Mouse (Mus musculus): Measurements from ENCODE around the gene Depdc5. TPM values are rescaled to one million over a fixed set of nuclear protein-coding genes. Genes with fewer than 3 reads are reported as not detected.

Gene Depdc5
- polyA plus RNA-seq, 1 experiment from 2014 or later = 28.7 TPM

- WGBS = 88% methylated on average over 4 of the region's 4 CpGs
- Histone ChIP-seq H3K27ac (ENCODE audit: low read depth, low read length) (no peak overlapping the region), H3K27me3 (ENCODE audit: control insufficient read depth, insufficient read depth, low read length) (no peaks in the 10 kb centered on the region), H3K4me3 (ENCODE audit: low read depth, low read length) (no peak overlapping the region), H3K36me3 (ENCODE audit: control insufficient read depth, insufficient read depth, low read length) (no peaks in the 10 kb centered on the region), H3K9me3 (ENCODE audit: control insufficient read depth, low read length) (no peaks in the 10 kb centered on the region), H3K9ac (ENCODE audit: low read depth, low read length) (no peak overlapping the region), H3K4me2 (replicated peaks; ENCODE audit: low read depth, low read length) (no peak overlapping the region), H3K4me1 (replicated peaks; ENCODE audit: control insufficient read depth, insufficient read depth, low read length) (no peaks in the 10 kb centered on the region)
- no peak for DNase-seq (ENCODE audit: low spot score)
- no peak for ATAC-seq (ENCODE audit: low FRiP score)
These were observed 135.3 kb downstream of the Depdc5 start for GRCm38 (mm10) chr5:32998783-32999182.

GRCm38 (mm10) chr5:33001111-33001510 lies 137.6 kb downstream of the Depdc5 start:
- no peak overlapping the region for H3K4me3 ChIP-seq (ENCODE audit: low read depth, low read length)
- H3K9me3 ChIP-seq (ENCODE audit: control insufficient read depth, low read length) = no peaks in the 10 kb centered on the region
- no peak overlapping the region for H3K9ac ChIP-seq (ENCODE audit: low read depth, low read length)
- no peaks in the 10 kb centered on the region for H3K27me3 ChIP-seq (ENCODE audit: control insufficient read depth, insufficient read depth, low read length)
- ATAC-seq (ENCODE audit: low FRiP score) (no peak), DNase-seq (ENCODE audit: low spot score) (no peak)
- no peak overlapping the region for H3K4me2 ChIP-seq (replicated peaks; ENCODE audit: low read depth, low read length)
- no peaks in the 10 kb centered on the region for H3K36me3 ChIP-seq (ENCODE audit: control insufficient read depth, insufficient read depth, low read length)
- H3K27ac ChIP-seq (ENCODE audit: low read depth, low read length) = no peak overlapping the region
- no peaks in the 10 kb centered on the region for H3K4me1 ChIP-seq (replicated peaks; ENCODE audit: control insufficient read depth, insufficient read depth, low read length)
- 91% methylated on average over 5 of the region's 5 CpGs for WGBS

- Histone ChIP-seq H3K27me3 (ENCODE audit: control insufficient read depth, insufficient read depth, low read length) (no peaks in the 10 kb centered on the region), H3K4me1 (replicated peaks; ENCODE audit: control insufficient read depth, insufficient read depth, low read length) (no peaks in the 10 kb centered on the region; the same call in 1 of the 2 replicates), H3K4me2 (replicated peaks; ENCODE audit: low read depth, low read length) (no peak overlapping the region), H3K4me3 (ENCODE audit: low read depth, low read length) (no peak overlapping the region), H3K36me3 (ENCODE audit: control insufficient read depth, insufficient read depth, low read length) (no peaks in the 10 kb centered on the region), H3K27ac (ENCODE audit: low read depth, low read length) (no peak overlapping the region), H3K9me3 (ENCODE audit: control insufficient read depth, low read length) (no peaks in the 10 kb centered on the region), H3K9ac (ENCODE audit: low read depth, low read length) (no peak overlapping the region)
- DNase-seq (ENCODE audit: low spot score) (no peak), ATAC-seq (ENCODE audit: low FRiP score) (no peak)
- 86% methylated on average over 5 of the region's 5 CpGs for WGBS
These were observed 139.3 kb downstream of the Depdc5 start for GRCm38 (mm10) chr5:33002781-33003180.

GRCm38 (mm10) chr5:33003500-33003899 lies 140.0 kb downstream of the Depdc5 start:
- Histone ChIP-seq H3K9ac (ENCODE audit: low read depth, low read length) (no peak overlapping the region), H3K4me1 (replicated peaks; ENCODE audit: control insufficient read depth, insufficient read depth, low read length) (no peaks in the 10 kb centered on the region; the same call in 1 of the 2 replicates), H3K27me3 (ENCODE audit: control insufficient read depth, insufficient read depth, low read length) (no peaks in the 10 kb centered on the region), H3K9me3 (ENCODE audit: control insufficient read depth, low read length) (no peaks in the 10 kb centered on the region), H3K4me2 (replicated peaks; ENCODE audit: low read depth, low read length) (no peak overlapping the region), H3K27ac (ENCODE audit: low read depth, low read length) (no peak overlapping the region), H3K4me3 (ENCODE audit: low read depth, low read length) (no peak overlapping the region), H3K36me3 (ENCODE audit: control insufficient read depth, insufficient read depth, low read length) (no peaks in the 10 kb centered on the region)
- 68% methylated on average over 6 of the region's 6 CpGs for WGBS
- ATAC-seq (ENCODE audit: low FRiP score) (no peak), DNase-seq (ENCODE audit: low spot score) (no peak)

- ATAC-seq (ENCODE audit: low FRiP score) = no peak
- no peaks in the 10 kb centered on the region for H3K27me3 ChIP-seq (ENCODE audit: control insufficient read depth, insufficient read depth, low read length)
These were observed 140.6 kb downstream of the Depdc5 start for GRCm38 (mm10) chr5:33004110-33004509.

GRCm38 (mm10) chr5:33005442-33006145 lies 142.1 kb downstream of the Depdc5 start:
- H3K4me2 ChIP-seq (replicated peaks; ENCODE audit: low read depth, low read length) = no peak overlapping the region
- no peaks in the 10 kb centered on the region for H3K27me3 ChIP-seq (ENCODE audit: control insufficient read depth, insufficient read depth, low read length)
- H3K4me3 ChIP-seq (ENCODE audit: low read depth, low read length) = no peak overlapping the region
- 82% methylated on average over 11 of the region's 11 CpGs for WGBS
- no peaks in the 10 kb centered on the region for H3K36me3 ChIP-seq (ENCODE audit: control insufficient read depth, insufficient read depth, low read length)
- no peak overlapping the region for H3K9ac ChIP-seq (ENCODE audit: low read depth, low read length)
- no peaks in the 10 kb centered on the region; the same call in 1 of the 2 replicates for H3K4me1 ChIP-seq (replicated peaks; ENCODE audit: control insufficient read depth, insufficient read depth, low read length)
- no peak overlapping the region for H3K27ac ChIP-seq (ENCODE audit: low read depth, low read length)
- ATAC-seq (ENCODE audit: low FRiP score) (no peak; the same call in 1 of the 2 replicates), DNase-seq (ENCODE audit: low spot score) (no peak)
- no peaks in the 10 kb centered on the region for H3K9me3 ChIP-seq (ENCODE audit: control insufficient read depth, low read length)

More at GRCm38 (mm10) chr5:33004110-33004509, 140.6 kb downstream of the Depdc5 start:
- no peaks in the 10 kb centered on the region for H3K36me3 ChIP-seq (ENCODE audit: control insufficient read depth, insufficient read depth, low read length)
- no peaks in the 10 kb centered on the region; the same call in 1 of the 2 replicates for H3K4me1 ChIP-seq (replicated peaks; ENCODE audit: control insufficient read depth, insufficient read depth, low read length)
- H3K9ac ChIP-seq (ENCODE audit: low read depth, low read length) = no peak overlapping the region
- H3K4me2 ChIP-seq (replicated peaks; ENCODE audit: low read depth, low read length) = no peak overlapping the region
- H3K9me3 ChIP-seq (ENCODE audit: control insufficient read depth, low read length) = no peaks in the 10 kb centered on the region
- DNase-seq (ENCODE audit: low spot score) = no peak
- H3K27ac ChIP-seq (ENCODE audit: low read depth, low read length) = no peak overlapping the region
- 74% methylated on average over 4 of the region's 4 CpGs for WGBS
- H3K4me3 ChIP-seq (ENCODE audit: low read depth, low read length) = no peak overlapping the region

GRCm38 (mm10) chr5:33006670-33007069 lies 143.2 kb downstream of the Depdc5 start:
- ATAC-seq (ENCODE audit: low FRiP score) = no peak
- no peak overlapping the region for H3K9ac ChIP-seq (ENCODE audit: low read depth, low read length)
- H3K4me2 ChIP-seq (replicated peaks; ENCODE audit: low read depth, low read length) = no peak overlapping the region
- no peak overlapping the region for H3K4me3 ChIP-seq (ENCODE audit: low read depth, low read length)
- no peaks in the 10 kb centered on the region for H3K9me3 ChIP-seq (ENCODE audit: control insufficient read depth, low read length)
- no peak overlapping the region for H3K27ac ChIP-seq (ENCODE audit: low read depth, low read length)
- WGBS = 36% methylated on average over 8 of the region's 8 CpGs
- H3K4me1 ChIP-seq (replicated peaks; ENCODE audit: control insufficient read depth, insufficient read depth, low read length) = peaks cover 4% of the 10 kb centered on the region; the same call in 1 of the 2 replicates
- H3K36me3 ChIP-seq (ENCODE audit: control insufficient read depth, insufficient read depth, low read length) = no peaks in the 10 kb centered on the region
- DNase-seq (ENCODE audit: low spot score) = peak; percentile 25
- H3K27me3 ChIP-seq (ENCODE audit: control insufficient read depth, insufficient read depth, low read length) = no peaks in the 10 kb centered on the region

- Histone ChIP-seq H3K4me1 (replicated peaks; ENCODE audit: control insufficient read depth, insufficient read depth, low read length) (peaks cover 4% of the 10 kb centered on the region; the same call in 1 of the 2 replicates), H3K27me3 (ENCODE audit: control insufficient read depth, insufficient read depth, low read length) (no peaks in the 10 kb centered on the region), H3K9me3 (ENCODE audit: control insufficient read depth, low read length) (no peaks in the 10 kb centered on the region), H3K4me3 (ENCODE audit: low read depth, low read length) (no peak overlapping the region), H3K36me3 (ENCODE audit: control insufficient read depth, insufficient read depth, low read length) (no peaks in the 10 kb centered on the region), H3K4me2 (replicated peaks; ENCODE audit: low read depth, low read length) (no peak overlapping the region), H3K9ac (ENCODE audit: low read depth, low read length) (no peak overlapping the region), H3K27ac (ENCODE audit: low read depth, low read length) (no peak overlapping the region)
- ATAC-seq (ENCODE audit: low FRiP score) (no peak), DNase-seq (ENCODE audit: low spot score) (no peak)
- WGBS = 63% methylated on average over 4 of the region's 4 CpGs
These were observed 143.9 kb downstream of the Depdc5 start for GRCm38 (mm10) chr5:33007371-33007770.

- Histone ChIP-seq H3K4me2 (replicated peaks; ENCODE audit: low read depth, low read length) (no peak overlapping the region), H3K9me3 (ENCODE audit: control insufficient read depth, low read length) (no peaks in the 10 kb centered on the region), H3K9ac (ENCODE audit: low read depth, low read length) (no peak overlapping the region), H3K4me3 (ENCODE audit: low read depth, low read length) (no peak overlapping the region), H3K27ac (ENCODE audit: low read depth, low read length) (no peak overlapping the region), H3K27me3 (ENCODE audit: control insufficient read depth, insufficient read depth, low read length) (no peaks in the 10 kb centered on the region), H3K36me3 (ENCODE audit: control insufficient read depth, insufficient read depth, low read length) (no peaks in the 10 kb centered on the region), H3K4me1 (replicated peaks; ENCODE audit: control insufficient read depth, insufficient read depth, low read length) (peaks cover 4% of the 10 kb centered on the region; the same call in 1 of the 2 replicates)
- DNase-seq (ENCODE audit: low spot score) (no peak), ATAC-seq (ENCODE audit: low FRiP score) (no peak)
- WGBS = 69% methylated on average over 2 of the region's 2 CpGs
These were observed 145.8 kb downstream of the Depdc5 start for GRCm38 (mm10) chr5:33009301-33009700.

Data from hindbrain, embryonic 11.5 days (tissue).